Mouse (Mus musculus): ENCODE measurements around the gene Zmiz1. TPM values are rescaled to one million over a fixed set of nuclear protein-coding genes. Genes with fewer than 3 reads are reported as not detected.
A peak's percentile ranks its signal among the peaks of the same experiment; 100 is the strongest.

Zmiz1 gene
- polyA plus RNA-seq, 1 experiment = 63.7 TPM

- 78% methylated on average over 7 of the region's 7 CpGs for WGBS
- DNase-seq = no peak
- Histone ChIP-seq H3K4me3 (replicated peaks; ENCODE audit: insufficient read depth, low read depth, low read length) (no peak overlapping the region), H3K27me3 (ENCODE audit: control insufficient read depth, insufficient read depth, low read length) (no peaks in the 10 kb centered on the region), H3K4me1 (ENCODE audit: control insufficient read depth, insufficient read depth, low read length) (peaks cover 57% of the 10 kb centered on the region), H3K27ac (ENCODE audit: insufficient read depth, low read length) (peak overlapping the region; percentile 78)
- TF ChIP-seq POLR2A (IDR thresholded peaks at IDR 0.05; ENCODE audit: borderline replicate concordance, insufficient read depth, low read length) (no peak), CTCF (IDR thresholded peaks at IDR 0.05; ENCODE audit: borderline replicate concordance, insufficient read depth, low read depth, low read length) (no peak)
These were observed 141.4 kb downstream of the Zmiz1 start for GRCm38 (mm10) chr14:25600358-25600757.

GRCm38 (mm10) chr14:25600951-25601350 is 142.0 kb downstream of the Zmiz1 start:
- no peak overlapping the region for H3K27ac ChIP-seq (ENCODE audit: insufficient read depth, low read length)
- TF ChIP-seq CTCF (IDR thresholded peaks at IDR 0.05; ENCODE audit: borderline replicate concordance, insufficient read depth, low read depth, low read length) = no peak
- TF ChIP-seq POLR2A (IDR thresholded peaks at IDR 0.05; ENCODE audit: borderline replicate concordance, insufficient read depth, low read length) = no peak
- H3K4me1 ChIP-seq (ENCODE audit: control insufficient read depth, insufficient read depth, low read length) = peaks cover 57% of the 10 kb centered on the region
- H3K4me3 ChIP-seq (replicated peaks; ENCODE audit: insufficient read depth, low read depth, low read length) = no peak overlapping the region
- DNase-seq = no peak
- no peaks in the 10 kb centered on the region for H3K27me3 ChIP-seq (ENCODE audit: control insufficient read depth, insufficient read depth, low read length)
- 30% methylated on average over 2 of the region's 2 CpGs for WGBS

GRCm38 (mm10) chr14:25602018-25602417 is 143.0 kb downstream of the Zmiz1 start:
- TF ChIP-seq CTCF (IDR thresholded peaks at IDR 0.05; ENCODE audit: borderline replicate concordance, insufficient read depth, low read depth, low read length) (no peak), POLR2A (IDR thresholded peaks at IDR 0.05; ENCODE audit: borderline replicate concordance, insufficient read depth, low read length) (no peak)
- H3K4me1 ChIP-seq (ENCODE audit: control insufficient read depth, insufficient read depth, low read length) = peaks cover 61% of the 10 kb centered on the region
- no peak overlapping the region for H3K27ac ChIP-seq (ENCODE audit: insufficient read depth, low read length)
- DNase-seq = no peak
- no peak overlapping the region for H3K4me3 ChIP-seq (replicated peaks; ENCODE audit: insufficient read depth, low read depth, low read length)
- 4% methylated on average over 2 of the region's 2 CpGs for WGBS
- H3K27me3 ChIP-seq (ENCODE audit: control insufficient read depth, insufficient read depth, low read length) = no peaks in the 10 kb centered on the region

- 38% methylated on average over 18 of the region's 18 CpGs for WGBS
- Histone ChIP-seq H3K4me1 (ENCODE audit: control insufficient read depth, insufficient read depth, low read length) (peaks cover 46% of the 10 kb centered on the region), H3K27me3 (ENCODE audit: control insufficient read depth, insufficient read depth, low read length) (no peaks in the 10 kb centered on the region), H3K4me3 (replicated peaks; ENCODE audit: insufficient read depth, low read depth, low read length) (no peak overlapping the region), H3K27ac (ENCODE audit: insufficient read depth, low read length) (no peak overlapping the region)
- no peak for TF ChIP-seq POLR2A (IDR thresholded peaks at IDR 0.05; ENCODE audit: borderline replicate concordance, insufficient read depth, low read length)
- no peak for TF ChIP-seq CTCF (IDR thresholded peaks at IDR 0.05; ENCODE audit: borderline replicate concordance, insufficient read depth, low read depth, low read length)
- no peak for DNase-seq
These were observed 145.6 kb downstream of the Zmiz1 start for GRCm38 (mm10) chr14:25604395-25605142.

GRCm38 (mm10) chr14:25606372-25607140 is 147.6 kb downstream of the Zmiz1 start:
- Histone ChIP-seq H3K4me1 (ENCODE audit: control insufficient read depth, insufficient read depth, low read length) (peaks cover 52% of the 10 kb centered on the region), H3K27me3 (ENCODE audit: control insufficient read depth, insufficient read depth, low read length) (no peaks in the 10 kb centered on the region), H3K4me3 (replicated peaks; ENCODE audit: insufficient read depth, low read depth, low read length) (peak overlapping the region; percentile 12), H3K27ac (ENCODE audit: insufficient read depth, low read length) (no peak overlapping the region; the same call in 1 of the 2 replicates)
- no peak for DNase-seq
- TF ChIP-seq POLR2A (IDR thresholded peaks at IDR 0.05; ENCODE audit: borderline replicate concordance, insufficient read depth, low read length) = no peak
- TF ChIP-seq CTCF (IDR thresholded peaks at IDR 0.05; ENCODE audit: borderline replicate concordance, insufficient read depth, low read depth, low read length) = no peak
- WGBS = 14% methylated on average over 31 of the region's 31 CpGs

- peaks cover 52% of the 10 kb centered on the region for H3K4me1 ChIP-seq (ENCODE audit: control insufficient read depth, insufficient read depth, low read length)
- no peak overlapping the region; the same call in 1 of the 2 replicates for H3K27ac ChIP-seq (ENCODE audit: insufficient read depth, low read length)
- no peaks in the 10 kb centered on the region for H3K27me3 ChIP-seq (ENCODE audit: control insufficient read depth, insufficient read depth, low read length)
- TF ChIP-seq CTCF (IDR thresholded peaks at IDR 0.05; ENCODE audit: borderline replicate concordance, insufficient read depth, low read depth, low read length) (no peak), POLR2A (IDR thresholded peaks at IDR 0.05; ENCODE audit: borderline replicate concordance, insufficient read depth, low read length) (no peak)
- H3K4me3 ChIP-seq (replicated peaks; ENCODE audit: insufficient read depth, low read depth, low read length) = peak overlapping the region; percentile 23
- DNase-seq = peak in 1 of 2 experiments; percentile 53
- under 1% methylated on average over 98 of the region's 103 CpGs for WGBS
These were observed 148.4 kb downstream of the Zmiz1 start for GRCm38 (mm10) chr14:25607141-25607967.

- DNase-seq = peak in 1 of 2 experiments; percentile 66
- peak overlapping the region; percentile 23 for H3K4me3 ChIP-seq (replicated peaks; ENCODE audit: insufficient read depth, low read depth, low read length)
- 3% methylated on average over 44 of the region's 53 CpGs for WGBS
- no peak overlapping the region for H3K27ac ChIP-seq (ENCODE audit: insufficient read depth, low read length)
- peaks cover 48% of the 10 kb centered on the region for H3K4me1 ChIP-seq (ENCODE audit: control insufficient read depth, insufficient read depth, low read length)
- no peak for TF ChIP-seq POLR2A (IDR thresholded peaks at IDR 0.05; ENCODE audit: borderline replicate concordance, insufficient read depth, low read length)
- no peaks in the 10 kb centered on the region for H3K27me3 ChIP-seq (ENCODE audit: control insufficient read depth, insufficient read depth, low read length)
These were observed 149.0 kb downstream of the Zmiz1 start for GRCm38 (mm10) chr14:25607968-25608491.

Data from cerebellum, adult 2 months (tissue).